Mouse (Mus musculus) forebrain, postnatal 0 days (tissue): ENCODE results near the gene Ttc14. TPM values are rescaled to one million over a fixed set of nuclear protein-coding genes. Genes with fewer than 3 reads are reported as not detected.

Source experiments
- ATAC-seq: fragments of 200-750 bp; cut with Nextera tagmentation; 2 replicates; pipeline ENCODE4 v1.8.0; 2017; ENCODE audit warnings: mild to moderate bottlenecking, moderate library complexity
- DNase-seq: peaks from one replicate; pipeline ENCODE4 v3.0.0-alpha.2; 2015
- H3K27ac ChIP-seq: fragments of 300-500 bp; sonication (generic); 2 replicates; pipeline ENCODE4 v1.5.1; 2014; ENCODE audit warnings: low read depth, mild to moderate bottlenecking, antibody characterized with exemption, low read length, moderate library complexity, mixed read lengths
- H3K27me3 ChIP-seq: fragments of 300-500 bp; sonication (generic); 2 replicates; pipeline ENCODE4 v1.6.1; 2014; ENCODE audit warnings: mild to moderate bottlenecking, low read length, mixed read lengths; ENCODE audit not compliant: insufficient read depth
- H3K36me3 ChIP-seq: fragments of 300-500 bp; sonication (generic); 2 replicates; pipeline ENCODE4 v1.6.1; 2014; ENCODE audit warnings: mild to moderate bottlenecking, moderate library complexity; ENCODE audit not compliant: insufficient read depth
- H3K4me1 ChIP-seq: fragments of 300-500 bp; sonication (generic); 2 replicates; pipeline ENCODE4 v1.6.1; 2014; ENCODE audit warnings: antibody characterized with exemption; ENCODE audit not compliant: insufficient read depth
- H3K4me2 ChIP-seq: fragments of 300-500 bp; sonication (generic); 2 replicates; pipeline ENCODE4 v1.6.1; 2014; ENCODE audit warnings: low read depth, mild to moderate bottlenecking, moderate library complexity
- H3K4me3 ChIP-seq: fragments of 300-500 bp; sonication (generic); 2 replicates; pipeline ENCODE4 v1.5.1; 2014; ENCODE audit warnings: low read depth, low read length, mixed read lengths
- H3K9ac ChIP-seq: fragments of 300-500 bp; sonication (generic); 2 replicates; pipeline ENCODE4 v1.6.1; 2014; ENCODE audit warnings: mild to moderate bottlenecking
- H3K9me3 ChIP-seq: fragments of 300-500 bp; sonication (generic); 2 replicates; pipeline ENCODE4 v1.6.1; 2016; ENCODE audit warnings: low read length
- CTCF ChIP-seq: sonication (generic); IDR thresholded peaks from 2 replicates; pipeline ENCODE4 v1.5.1; 2016; ENCODE audit warnings: antibody characterized with exemption, control low read depth, low read depth
- WGBS: fragments of 180-500 bp; shearing (Covaris S2); extraction: QIAGEN DNeasy Blood & Tissue Kit; methylation state at CpG from one replicate; pipeline ENCODE4 v1.1.7; 2014; 5-methylcytosine and 5-hydroxymethylcytosine counted together
- polyA plus RNA-seq: library from polyadenylated mRNA; unstranded; fragments of >200 nt; fragmentation: Nextera tagmentation; extraction: Ambion mirVana; gene quantifications from 2 replicates; pipeline ENCODE4 v1.2.1, GENCODE M21; 2015
- total RNA-seq: library from RNA; depleted of rRNA; stranded (reverse); fragments of >200 nt; gene quantifications from 2 replicates; pipeline ENCODE4 v1.2.3, GENCODE M21; 2014

Ttc14 gene
- total and polyA plus RNA-seq, 2 experiments from 2014 or later: 43.7 to 50.6 TPM

DNA sequence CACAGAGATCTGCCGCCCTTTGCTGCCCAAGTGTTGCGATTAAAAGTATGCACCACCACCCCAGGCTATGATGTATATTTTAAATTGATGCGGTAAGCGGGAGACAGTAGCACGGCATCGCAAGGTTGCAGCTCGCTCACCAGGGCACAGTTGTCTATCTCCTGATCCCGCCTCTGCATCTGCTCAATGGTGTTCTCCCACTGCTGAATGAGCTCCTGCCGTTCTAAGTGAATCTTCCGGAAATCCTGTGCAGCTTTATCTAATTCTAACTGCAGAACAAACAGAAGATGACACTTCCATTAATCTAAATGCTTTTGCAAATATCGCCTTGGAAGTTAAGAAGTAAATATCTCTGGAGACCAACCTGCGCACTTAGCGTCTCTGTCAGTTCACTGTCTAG is 36.9 kb downstream of the Ttc14 start:
- Histone ChIP-seq H3K9ac (no peak overlapping the region), H3K4me3 (no peak overlapping the region), H3K4me2 (no peak overlapping the region), H3K4me1 (no peaks in the 10 kb centered on the region), H3K36me3 (peaks cover 9% of the 10 kb centered on the region; the same call in 1 of the 2 replicates), H3K9me3 (no peaks in the 10 kb centered on the region), H3K27ac (no peak overlapping the region), H3K27me3 (no peaks in the 10 kb centered on the region)
- ATAC-seq: no peak
- DNase-seq: no peak
- WGBS: 95% methylated on average over 13 of the region's 13 CpGs
- no peak for TF ChIP-seq CTCF

DNA sequence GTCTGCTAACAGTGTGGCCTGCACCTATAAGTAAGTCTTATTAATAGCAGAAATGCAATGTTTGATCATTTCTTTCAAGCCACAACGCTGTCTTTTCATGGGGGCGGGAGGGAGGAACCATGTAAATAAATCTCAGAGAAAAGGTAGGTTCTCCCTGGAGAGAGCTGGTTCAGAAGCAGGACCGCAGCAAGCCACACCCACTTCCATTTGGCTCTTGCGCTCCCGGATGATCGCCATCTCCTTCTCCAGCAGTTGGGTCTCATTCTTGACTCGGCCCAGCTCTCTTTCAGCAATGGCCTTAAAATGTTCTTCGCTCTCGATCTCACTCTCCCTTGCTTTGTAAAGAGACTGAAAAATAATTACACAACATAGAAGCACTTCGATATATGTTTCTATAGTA is 39.2 kb downstream of the Ttc14 start:
- WGBS: 73% methylated on average over 10 of the region's 10 CpGs
- H3K4me1 ChIP-seq: no peaks in the 10 kb centered on the region
- ATAC-seq: no peak
- no peaks in the 10 kb centered on the region for H3K27me3 ChIP-seq
- H3K36me3 ChIP-seq: 0 out of 2 replicates have a peak, but pooled peaks cover 4% of the 10 kb centered on the region
- DNase-seq: no peak
- no peak overlapping the region for H3K27ac ChIP-seq
- no peak overlapping the region for H3K4me3 ChIP-seq
- no peak for TF ChIP-seq CTCF
- no peaks in the 10 kb centered on the region for H3K9me3 ChIP-seq
- no peak overlapping the region for H3K4me2 ChIP-seq
- H3K9ac ChIP-seq: no peak overlapping the region

- no peaks in the 10 kb centered on the region for H3K9me3 ChIP-seq
- WGBS: 3% methylated on average over 26 of the region's 26 CpGs
- peak within 1 kb of the TSS; percentile 62 for H3K9ac ChIP-seq
These were observed 44.4 kb downstream of the Ttc14 start, which contains the start of gene Ccdc39 for GRCm38 (mm10) chr3:33843801-33844632. Gene Ccdc39 (minus strand): TSS chr3:33844310.

DNA sequence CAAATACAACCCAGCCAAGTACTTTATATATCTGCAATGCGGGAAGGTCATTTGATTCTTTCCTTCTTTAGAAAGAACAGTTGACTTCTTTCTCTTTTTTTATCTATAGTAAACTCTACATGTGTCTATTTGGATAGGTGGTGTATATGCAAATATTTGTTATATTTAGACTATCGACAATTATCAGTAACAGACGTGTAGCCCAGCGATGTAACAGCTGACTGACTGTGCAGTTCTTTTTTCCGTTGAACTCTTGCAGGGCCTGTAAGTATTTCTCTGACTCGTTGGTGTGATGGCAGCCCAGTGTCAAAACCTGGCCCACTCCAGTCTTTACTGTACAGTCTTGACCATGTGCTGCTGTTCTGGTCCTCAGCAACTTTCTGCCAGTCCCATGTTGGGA is 47.0 kb downstream of the Ttc14 start:
- no peaks in the 10 kb centered on the region for H3K9me3 ChIP-seq
- DNase-seq (no peak), ATAC-seq (no peak)
- no peak overlapping the region for H3K4me3 ChIP-seq
- no peaks in the 10 kb centered on the region for H3K27me3 ChIP-seq
- no peak overlapping the region for H3K9ac ChIP-seq
- no peak for TF ChIP-seq CTCF
- no peaks in the 10 kb centered on the region for H3K36me3 ChIP-seq
- WGBS: 87% methylated on average over 6 of the region's 6 CpGs
- no peak overlapping the region for H3K4me2 ChIP-seq
- H3K4me1 ChIP-seq: peaks cover 5% of the 10 kb centered on the region; the same call in 1 of the 2 replicates
- no peak overlapping the region for H3K27ac ChIP-seq

More at GRCm38 (mm10) chr3:33843801-33844632, 44.4 kb downstream of the Ttc14 start, which contains the start of gene Ccdc39:
- peak within 1 kb of the TSS; percentile 78 for H3K27ac ChIP-seq
- peaks cover 5% of the 10 kb centered on the region; the same call in 1 of the 2 replicates for H3K4me1 ChIP-seq
- H3K36me3 ChIP-seq: 0 out of 2 replicates have a peak, but pooled peaks cover 4% of the 10 kb centered on the region
- H3K27me3 ChIP-seq: no peaks in the 10 kb centered on the region
- TF ChIP-seq CTCF: peak; percentile 29
- DNase-seq (peak; percentile 90), ATAC-seq (peak; percentile 99)
- peak within 1 kb of the TSS; percentile 83 for H3K4me2 ChIP-seq
- peak within 1 kb of the TSS; percentile 49 for H3K4me3 ChIP-seq

GRCm38 (mm10) chr3:33850856-33851255 is 51.2 kb downstream of the Ttc14 start:
- Histone ChIP-seq H3K4me1 (no peaks in the 10 kb centered on the region), H3K27ac (no peak overlapping the region), H3K27me3 (no peaks in the 10 kb centered on the region), H3K4me2 (no peak overlapping the region), H3K4me3 (no peak overlapping the region), H3K9ac (no peak overlapping the region), H3K9me3 (no peaks in the 10 kb centered on the region), H3K36me3 (no peaks in the 10 kb centered on the region)
- 92% methylated on average over 4 of the region's 4 CpGs for WGBS
- DNase-seq: no peak
- ATAC-seq: no peak
- TF ChIP-seq CTCF: no peak

DNA sequence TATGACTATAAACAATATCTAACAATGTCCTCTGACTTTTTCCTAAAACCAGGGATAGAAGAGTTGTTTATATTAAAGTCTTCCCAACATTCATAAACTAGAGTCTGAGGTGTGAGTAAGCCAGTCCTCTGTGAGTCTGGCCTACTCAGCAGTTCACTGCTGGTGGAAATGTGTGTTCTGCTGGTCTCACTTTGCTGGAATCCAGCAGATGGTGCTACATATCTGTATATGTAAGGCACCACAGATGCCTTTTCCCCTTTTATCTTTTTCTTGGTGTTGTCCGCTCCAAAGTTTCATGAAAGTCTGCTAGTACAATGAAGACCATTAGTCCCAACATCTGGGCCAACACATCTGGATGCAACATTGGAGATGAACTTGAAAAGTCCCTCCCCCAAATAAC is 53.4 kb downstream of the Ttc14 start:
- ATAC-seq (peak; percentile 70; the same call in 1 of the 2 replicates), DNase-seq (peak; percentile 43)
- no peak overlapping the region for H3K4me3 ChIP-seq
- H3K27me3 ChIP-seq: no peaks in the 10 kb centered on the region
- peak; percentile 70 for TF ChIP-seq CTCF
- no peak overlapping the region for H3K9ac ChIP-seq
- H3K4me1 ChIP-seq: no peaks in the 10 kb centered on the region
- H3K9me3 ChIP-seq: no peaks in the 10 kb centered on the region
- WGBS: 56% methylated on average over 1 of the region's 1 CpGs
- no peaks in the 10 kb centered on the region for H3K36me3 ChIP-seq
- H3K27ac ChIP-seq: no peak overlapping the region
- H3K4me2 ChIP-seq: no peak overlapping the region

DNA sequence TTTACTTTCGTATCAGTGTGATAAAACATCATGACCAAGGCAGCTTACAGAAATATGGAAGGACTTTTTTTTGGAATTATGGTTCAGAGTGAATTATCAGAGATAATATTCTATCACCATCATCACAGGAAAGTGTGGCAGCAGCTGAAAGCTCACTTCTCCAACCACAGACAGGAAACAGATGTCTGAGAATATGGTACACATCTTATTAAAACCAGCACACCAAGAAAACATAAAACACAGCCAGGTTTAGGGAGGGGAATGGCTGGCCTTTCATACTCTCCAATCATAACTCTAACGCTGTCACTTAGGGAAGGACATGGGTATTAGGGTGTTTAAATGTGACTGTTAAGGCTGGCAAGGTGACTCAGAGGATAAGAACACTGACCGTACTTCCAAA is 59.3 kb downstream of the Ttc14 start:
- H3K9ac ChIP-seq: no peak overlapping the region
- TF ChIP-seq CTCF: no peak
- DNase-seq (no peak), ATAC-seq (no peak)
- 89% methylated on average over 3 of the region's 3 CpGs for WGBS
- no peak overlapping the region for H3K4me2 ChIP-seq
- H3K27ac ChIP-seq: no peak overlapping the region
- H3K36me3 ChIP-seq: no peaks in the 10 kb centered on the region
- no peaks in the 10 kb centered on the region for H3K27me3 ChIP-seq
- H3K4me1 ChIP-seq: no peaks in the 10 kb centered on the region
- H3K9me3 ChIP-seq: no peaks in the 10 kb centered on the region
- no peak overlapping the region for H3K4me3 ChIP-seq
